Mouse (Mus musculus) embryonic stem cell, embryonic (primary cell): ENCODE results near the gene Olfr798.

Experiments used
- CTCF ChIA-PET, 4 experiments: fragments of 300-600 bp in 2 of 4; fragments of 350-600 bp in 2 of 4; sonication (Branson Sonifier 250); formaldehyde crosslinking; loops; one replicate each; lab custom pipeline; 2022; ENCODE audit warnings: inconsistent platforms in 2 of 4; lab: Charles Lee
- POLR2A ChIA-PET, 4 experiments: fragments of 300-600 bp in 2 of 4; fragments of 350-600 bp in 2 of 4; sonication (Branson Sonifier 250); formaldehyde crosslinking; loops; one replicate each; lab custom pipeline; 2022; ENCODE audit warnings: antibody characterized with exemption in 4 of 4, inconsistent platforms in 1 of 4; lab: Charles Lee

Olfr798 gene

GRCm38 (mm10) chr10:129627834-129628233 is at the start of gene Olfr798:
TSS of gene Olfr798 (minus strand) at chr10:129627934.
- CTCF ChIA-PET = no interaction called here
- POLR2A ChIA-PET = no interaction called here

- CTCF ChIA-PET = no interaction called here
- POLR2A ChIA-PET = no interaction called here
Measured at GRCm38 (mm10) chr10:129673765-129674164, 46.0 kb upstream of the Olfr798 start, which contains the start of gene Olfr801. TSS of gene Olfr801 (minus strand) at chr10:129673865.

- POLR2A ChIA-PET = no interaction called here
- CTCF ChIA-PET = no interaction called here
Measured at GRCm38 (mm10) chr10:129657394-129657793, 29.7 kb upstream of the Olfr798 start, which contains the start of gene Olfr800. TSS of gene Olfr800 (plus strand) at chr10:129657694.

GRCm38 (mm10) chr10:129651763-129652162 is 24.0 kb upstream of the Olfr798 start:
- ChIA-PET CTCF (no interaction called here), POLR2A (no interaction called here)

GRCm38 (mm10) chr10:129637184-129637583 is 9.4 kb upstream of the Olfr798 start, which contains the start of gene Olfr799:
TSS of gene Olfr799 (plus strand) at chr10:129637484.
- ChIA-PET CTCF (no interaction called here), POLR2A (no interaction called here)

GRCm38 (mm10) chr10:129623251-129623650 is 4.5 kb downstream of the Olfr798 start:
- CTCF ChIA-PET = no interaction called here
- POLR2A ChIA-PET = no interaction called here

GRCm38 (mm10) chr10:129621724-129622123 is 6.0 kb downstream of the Olfr798 start:
- ChIA-PET POLR2A (no interaction called here), CTCF (interaction anchor here in 1 of 4 experiments (0.5 kb wide), 1 partner anchor 816 kb away, joined by 13 read pairs; no protein-coding TSS in a partner anchor)

- ChIA-PET CTCF (no interaction called here), POLR2A (no interaction called here)
Measured at GRCm38 (mm10) chr10:129612470-129612869, 15.3 kb downstream of the Olfr798 start, which contains the start of gene Olfr796. TSS of gene Olfr796 (minus strand) at chr10:129612570.

GRCm38 (mm10) chr10:129577066-129577465 is 50.7 kb downstream of the Olfr798 start:
- CTCF ChIA-PET = no interaction called here
- POLR2A ChIA-PET = no interaction called here
